Mouse (Mus musculus): ENCODE measurements around the gene Tmem178b. TPM values are rescaled to one million over a fixed set of nuclear protein-coding genes. Genes with fewer than 3 reads are reported as not detected.

The Tmem178b gene
- polyA plus RNA-seq, 1 experiment, result 0.34 TPM

GRCm38 (mm10) chr6:39915636-39916281 is 42.7 kb downstream of the Tmem178b start:
- Histone ChIP-seq H3K27ac (ENCODE audit: insufficient read depth, low read length) (no peak overlapping the region), H3K4me1 (ENCODE audit: control insufficient read depth, insufficient read depth, low read length) (no peaks in the 10 kb centered on the region), H3K27me3 (ENCODE audit: control insufficient read depth, insufficient read depth, low read length, poor library complexity, severe bottlenecking) (no peaks in the 10 kb centered on the region), H3K9ac (ENCODE audit: low read depth, poor library complexity, severe bottlenecking) (no peak overlapping the region), H3K4me3 (ENCODE audit: low read depth, low read length) (no peak overlapping the region), H3K9me3 (replicated peaks; ENCODE audit: control insufficient read depth, insufficient read depth, low read length, poor library complexity, severe bottlenecking) (no peaks in the 10 kb centered on the region; the same call in 1 of the 2 replicates), H3K36me3 (ENCODE audit: control insufficient read depth, insufficient read depth, low read length, poor library complexity, severe bottlenecking) (no peaks in the 10 kb centered on the region)
- TF ChIP-seq POLR2A (IDR thresholded peaks at IDR 0.05; ENCODE audit: insufficient read depth, low read length), result no peak
- no peak for TF ChIP-seq EP300 (IDR thresholded peaks at IDR 0.05; ENCODE audit: insufficient read depth, low read depth, low read length)
- no peak for TF ChIP-seq CTCF (IDR thresholded peaks at IDR 0.05; ENCODE audit: low read depth, low read length)

GRCm38 (mm10) chr6:39916514-39916913 is 43.4 kb downstream of the Tmem178b start:
- H3K4me1 ChIP-seq (ENCODE audit: control insufficient read depth, insufficient read depth, low read length), result no peaks in the 10 kb centered on the region
- no peaks in the 10 kb centered on the region for H3K27me3 ChIP-seq (ENCODE audit: control insufficient read depth, insufficient read depth, low read length, poor library complexity, severe bottlenecking)
- H3K27ac ChIP-seq (ENCODE audit: insufficient read depth, low read length), result no peak overlapping the region
- no peak for TF ChIP-seq POLR2A (IDR thresholded peaks at IDR 0.05; ENCODE audit: insufficient read depth, low read length)
- TF ChIP-seq EP300 (IDR thresholded peaks at IDR 0.05; ENCODE audit: insufficient read depth, low read depth, low read length), result no peak
- no peak overlapping the region for H3K4me3 ChIP-seq (ENCODE audit: low read depth, low read length)
- H3K36me3 ChIP-seq (ENCODE audit: control insufficient read depth, insufficient read depth, low read length, poor library complexity, severe bottlenecking), result no peaks in the 10 kb centered on the region
- H3K9me3 ChIP-seq (replicated peaks; ENCODE audit: control insufficient read depth, insufficient read depth, low read length, poor library complexity, severe bottlenecking), result no peaks in the 10 kb centered on the region; the same call in 1 of the 2 replicates
- no peak overlapping the region for H3K9ac ChIP-seq (ENCODE audit: low read depth, poor library complexity, severe bottlenecking)

GRCm38 (mm10) chr6:39917242-39917641 is 44.2 kb downstream of the Tmem178b start:
- Histone ChIP-seq H3K4me1 (ENCODE audit: control insufficient read depth, insufficient read depth, low read length) (no peaks in the 10 kb centered on the region), H3K27me3 (ENCODE audit: control insufficient read depth, insufficient read depth, low read length, poor library complexity, severe bottlenecking) (no peaks in the 10 kb centered on the region), H3K36me3 (ENCODE audit: control insufficient read depth, insufficient read depth, low read length, poor library complexity, severe bottlenecking) (no peaks in the 10 kb centered on the region), H3K4me3 (ENCODE audit: low read depth, low read length) (no peak overlapping the region), H3K27ac (ENCODE audit: insufficient read depth, low read length) (no peak overlapping the region), H3K9ac (ENCODE audit: low read depth, poor library complexity, severe bottlenecking) (no peak overlapping the region), H3K9me3 (replicated peaks; ENCODE audit: control insufficient read depth, insufficient read depth, low read length, poor library complexity, severe bottlenecking) (no peaks in the 10 kb centered on the region; the same call in 1 of the 2 replicates)
- TF ChIP-seq POLR2A (IDR thresholded peaks at IDR 0.05; ENCODE audit: insufficient read depth, low read length) (no peak), CTCF (IDR thresholded peaks at IDR 0.05; ENCODE audit: low read depth, low read length) (no peak), EP300 (IDR thresholded peaks at IDR 0.05; ENCODE audit: insufficient read depth, low read depth, low read length) (no peak)

GRCm38 (mm10) chr6:39917729-39918128 is 44.7 kb downstream of the Tmem178b start:
- H3K4me3 ChIP-seq (ENCODE audit: low read depth, low read length), result no peak overlapping the region
- TF ChIP-seq EP300 (IDR thresholded peaks at IDR 0.05; ENCODE audit: insufficient read depth, low read depth, low read length), result no peak
- TF ChIP-seq CTCF (IDR thresholded peaks at IDR 0.05; ENCODE audit: low read depth, low read length), result no peak
- no peak for TF ChIP-seq POLR2A (IDR thresholded peaks at IDR 0.05; ENCODE audit: insufficient read depth, low read length)

GRCm38 (mm10) chr6:39919011-39919709 is 46.1 kb downstream of the Tmem178b start:
- H3K4me1 ChIP-seq (ENCODE audit: control insufficient read depth, insufficient read depth, low read length), result no peaks in the 10 kb centered on the region
- no peaks in the 10 kb centered on the region for H3K9me3 ChIP-seq (replicated peaks; ENCODE audit: control insufficient read depth, insufficient read depth, low read length, poor library complexity, severe bottlenecking)
- no peak overlapping the region for H3K9ac ChIP-seq (ENCODE audit: low read depth, poor library complexity, severe bottlenecking)
- H3K36me3 ChIP-seq (ENCODE audit: control insufficient read depth, insufficient read depth, low read length, poor library complexity, severe bottlenecking), result no peaks in the 10 kb centered on the region
- TF ChIP-seq POLR2A (IDR thresholded peaks at IDR 0.05; ENCODE audit: insufficient read depth, low read length) (no peak), EP300 (IDR thresholded peaks at IDR 0.05; ENCODE audit: insufficient read depth, low read depth, low read length) (no peak), CTCF (IDR thresholded peaks at IDR 0.05; ENCODE audit: low read depth, low read length) (no peak)
- H3K27ac ChIP-seq (ENCODE audit: insufficient read depth, low read length), result no peak overlapping the region
- H3K27me3 ChIP-seq (ENCODE audit: control insufficient read depth, insufficient read depth, low read length, poor library complexity, severe bottlenecking), result no peaks in the 10 kb centered on the region
- H3K4me3 ChIP-seq (ENCODE audit: low read depth, low read length), result no peak overlapping the region

More at GRCm38 (mm10) chr6:39917729-39918128, 44.7 kb downstream of the Tmem178b start:
- Histone ChIP-seq H3K9me3 (replicated peaks; ENCODE audit: control insufficient read depth, insufficient read depth, low read length, poor library complexity, severe bottlenecking) (no peaks in the 10 kb centered on the region), H3K27ac (ENCODE audit: insufficient read depth, low read length) (no peak overlapping the region), H3K9ac (ENCODE audit: low read depth, poor library complexity, severe bottlenecking) (no peak overlapping the region), H3K27me3 (ENCODE audit: control insufficient read depth, insufficient read depth, low read length, poor library complexity, severe bottlenecking) (no peaks in the 10 kb centered on the region), H3K4me1 (ENCODE audit: control insufficient read depth, insufficient read depth, low read length) (no peaks in the 10 kb centered on the region), H3K36me3 (ENCODE audit: control insufficient read depth, insufficient read depth, low read length, poor library complexity, severe bottlenecking) (no peaks in the 10 kb centered on the region)

- no peak overlapping the region for H3K27ac ChIP-seq (ENCODE audit: insufficient read depth, low read length)
- no peak overlapping the region for H3K9ac ChIP-seq (ENCODE audit: low read depth, poor library complexity, severe bottlenecking)
- no peaks in the 10 kb centered on the region for H3K27me3 ChIP-seq (ENCODE audit: control insufficient read depth, insufficient read depth, low read length, poor library complexity, severe bottlenecking)
- TF ChIP-seq POLR2A (IDR thresholded peaks at IDR 0.05; ENCODE audit: insufficient read depth, low read length), result no peak
- TF ChIP-seq EP300 (IDR thresholded peaks at IDR 0.05; ENCODE audit: insufficient read depth, low read depth, low read length), result no peak
- no peaks in the 10 kb centered on the region for H3K4me1 ChIP-seq (ENCODE audit: control insufficient read depth, insufficient read depth, low read length)
- H3K4me3 ChIP-seq (ENCODE audit: low read depth, low read length), result peak overlapping the region; percentile 44; the same call in 1 of the 2 replicates
- no peaks in the 10 kb centered on the region for H3K9me3 ChIP-seq (replicated peaks; ENCODE audit: control insufficient read depth, insufficient read depth, low read length, poor library complexity, severe bottlenecking)
- H3K36me3 ChIP-seq (ENCODE audit: control insufficient read depth, insufficient read depth, low read length, poor library complexity, severe bottlenecking), result no peaks in the 10 kb centered on the region
Observed at GRCm38 (mm10) chr6:39926442-39926841, 53.4 kb downstream of the Tmem178b start.

Data from ES-Bruce4 (cell line).